Mouse (Mus musculus): ENCODE measurements at regions not wholly inside any gene's neighbourhood (a gene's known extent, or its start where the extent isn't known, plus 50 kb on each side); places are given as distances from the start of the nearest gene placed in this dataset.

DNA sequence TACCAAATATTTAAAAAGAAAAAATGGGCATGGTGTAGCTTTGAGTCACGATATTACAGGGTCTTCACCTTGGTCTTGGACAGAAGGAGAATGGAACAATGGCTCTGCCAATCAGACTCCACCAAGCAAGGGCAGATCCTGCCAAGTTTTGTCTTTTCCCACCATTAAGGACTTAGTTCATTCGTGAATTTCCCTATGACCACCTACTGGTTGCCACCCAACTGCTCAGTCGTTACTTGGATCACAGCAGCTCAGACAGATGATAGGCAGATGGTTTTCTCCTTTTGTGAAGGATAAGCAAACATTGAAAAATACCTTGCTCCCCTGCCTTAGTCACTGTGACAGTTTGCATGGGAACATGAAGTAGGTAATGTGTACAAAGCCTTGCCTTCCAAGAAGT, 210.2 kb downstream of the Sorl1 start:
- TF ChIP-seq CTCF (IDR thresholded peaks at IDR 0.05; ENCODE audit: control insufficient read depth, insufficient read depth, insufficient read length): no peak
- no peak for TF ChIP-seq MAX (IDR thresholded peaks at IDR 0.05)
- no peak for TF ChIP-seq USF1 (IDR thresholded peaks at IDR 0.05; ENCODE audit: low read depth)
- TF ChIP-seq CEBPB (IDR thresholded peaks at IDR 0.05; ENCODE audit: low read depth): no peak
- no peak for TF ChIP-seq MYOG (IDR thresholded peaks at IDR 0.05; ENCODE audit: control insufficient read depth, extremely low read depth, insufficient read length)
- no peak for TF ChIP-seq MYOD1 (IDR thresholded peaks at IDR 0.05; ENCODE audit: control insufficient read depth, insufficient read length, low read depth)

All from C2C12 (cell line).